8 mouse cellular contexts compared by ENCODE assay signal in genomic region chr13:48965559-48966525, GRCm38 (mm10). TPM values are rescaled to one million over a fixed set of nuclear protein-coding genes. Genes with fewer than 3 reads are reported as not detected.
DNase-seq lines count a peak whose midpoint lies in the region; ATAC-seq and TF ChIP-seq lines count a peak whose summit lies in the region.

No protein-coding gene starts in this region.

- 9% methylated on average over 7 of the region's 7 CpGs for WGBS in embryonic facial prominence, embryonic 13.5 days
- WGBS in heart, adult 2 months, result 4% methylated on average over 7 of the region's 7 CpGs
- WGBS in kidney, adult 2 months, result 2% methylated on average over 7 of the region's 7 CpGs
- WGBS in limb, embryonic 13.5 days, result 10% methylated on average over 7 of the region's 7 CpGs
- WGBS in midbrain, embryonic 15.5 days, result 18% methylated on average over 7 of the region's 7 CpGs

- H3K36me3 ChIP-seq in embryonic facial prominence, embryonic 13.5 days, result peaks cover 11% of the 10 kb centered on the region; the same call in 1 of the 2 replicates
- peaks cover 8% of the 10 kb centered on the region for H3K36me3 ChIP-seq in heart, adult 2 months (ENCODE audit: control insufficient read depth, insufficient read depth, low read length)
- no peaks in the 10 kb centered on the region for H3K36me3 ChIP-seq in kidney, adult 2 months (ENCODE audit: control insufficient read depth, insufficient read depth, low read length)
- H3K36me3 ChIP-seq in limb, embryonic 13.5 days, result no peaks in the 10 kb centered on the region
- H3K36me3 ChIP-seq in midbrain, embryonic 15.5 days (replicated peaks), result no peaks in the 10 kb centered on the region

- ATAC-seq in embryonic facial prominence, embryonic 13.5 days (ENCODE audit: insufficient number of reproducible peaks, insufficient read depth, low FRiP score, low TSS enrichment, low read depth), result 0 out of 2 replicates have a peak, but pooled peaks have one; percentile 38
- ATAC-seq in limb, embryonic 13.5 days (ENCODE audit: low FRiP score, low read depth), result peak; percentile 64; the same call in 1 of the 2 replicates
- ATAC-seq in midbrain, embryonic 15.5 days (replicated peaks), result no peak

- H3K27ac ChIP-seq in embryonic facial prominence, embryonic 13.5 days, result peak overlapping the region; percentile 98
- peak overlapping the region; percentile 84 for H3K27ac ChIP-seq in heart, adult 2 months
- H3K27ac ChIP-seq in kidney, adult 2 months (ENCODE audit: insufficient read depth, low read depth, low read length), result peak overlapping the region; percentile 53
- H3K27ac ChIP-seq in limb, embryonic 13.5 days, result peak overlapping the region; percentile 97
- H3K27ac ChIP-seq in midbrain, embryonic 15.5 days, result peak overlapping the region; percentile 94; the same call in 1 of the 2 replicates

- no peak for TF ChIP-seq EP300 in heart, adult 2 months (IDR thresholded peaks at IDR 0.05; ENCODE audit: insufficient read depth, low read depth, low read length)

- peak overlapping the region; percentile 95 for H3K4me3 ChIP-seq in embryonic facial prominence, embryonic 13.5 days
- peak overlapping the region; percentile 85 for H3K4me3 ChIP-seq in heart, adult 2 months
- peak overlapping the region; percentile 1; the same call in 1 of the 2 replicates for H3K4me3 ChIP-seq in kidney, adult 2 months (ENCODE audit: insufficient read depth, low read depth, low read length)
- peak overlapping the region; percentile 95 for H3K4me3 ChIP-seq in limb, embryonic 13.5 days
- H3K4me3 ChIP-seq in midbrain, embryonic 15.5 days, result peak overlapping the region; percentile 80

- H3K4me1 ChIP-seq in embryonic facial prominence, embryonic 13.5 days, result peaks cover 50% of the 10 kb centered on the region
- H3K4me1 ChIP-seq in heart, adult 2 months (ENCODE audit: control insufficient read depth, insufficient read depth, low read length), result peaks cover 14% of the 10 kb centered on the region
- H3K4me1 ChIP-seq in kidney, adult 2 months (ENCODE audit: control insufficient read depth, insufficient read depth, low read length), result peaks cover 27% of the 10 kb centered on the region
- H3K4me1 ChIP-seq in limb, embryonic 13.5 days, result peaks cover 51% of the 10 kb centered on the region
- H3K4me1 ChIP-seq in midbrain, embryonic 15.5 days, result peaks cover 42% of the 10 kb centered on the region

- TF ChIP-seq POLR2A in heart, adult 2 months (IDR thresholded peaks at IDR 0.05; ENCODE audit: insufficient read depth, low read depth, low read length), result peak; percentile 23; the same call in 1 of the 2 replicates
- no peak for TF ChIP-seq POLR2A in kidney, adult 2 months (IDR thresholded peaks at IDR 0.05; ENCODE audit: low read depth, low read length)

- peak overlapping the region; percentile 98 for H3K9ac ChIP-seq in embryonic facial prominence, embryonic 13.5 days
- peak overlapping the region; percentile 44; the same call in 1 of the 2 replicates for H3K9ac ChIP-seq in heart, adult 2 months (ENCODE audit: low read depth, low read length)
- H3K9ac ChIP-seq in limb, embryonic 13.5 days, result peak overlapping the region; percentile 97
- peak overlapping the region; percentile 91 for H3K9ac ChIP-seq in midbrain, embryonic 15.5 days

- peak; percentile 97 for DNase-seq in 3T3-L1 (ENCODE audit: low read depth, low spot score)
- peak; percentile 55 for DNase-seq in adrenal gland, adult 8-10 months
- peak; percentile 69 to 84 for DNase-seq in heart, adult 2 months
- peak; percentile 77 for DNase-seq in kidney, adult 2 months
- peak; percentile 67 to 72 for DNase-seq in spleen, postnatal 4 days (ENCODE audit: low spot score in 2 of 2)

- H3K27me3 ChIP-seq in embryonic facial prominence, embryonic 13.5 days, result no peaks in the 10 kb centered on the region
- H3K27me3 ChIP-seq in heart, adult 2 months (ENCODE audit: control insufficient read depth, insufficient read depth, low read length), result no peaks in the 10 kb centered on the region
- no peaks in the 10 kb centered on the region for H3K27me3 ChIP-seq in kidney, adult 2 months (replicated peaks; ENCODE audit: control insufficient read depth, insufficient read depth, low read length)
- no peaks in the 10 kb centered on the region for H3K27me3 ChIP-seq in limb, embryonic 13.5 days
- H3K27me3 ChIP-seq in midbrain, embryonic 15.5 days (replicated peaks), result no peaks in the 10 kb centered on the region

- intact Hi-C loops in heart, adult 2 months (cut with DNase I), result no loop called here

- TF ChIP-seq CTCF in heart, adult 2 months (IDR thresholded peaks at IDR 0.05), result peak; percentile 45
- 0 out of 2 replicates have a peak, but pooled peaks have one; percentile 10 for TF ChIP-seq CTCF in kidney, adult 2 months (conservative IDR thresholded peaks at IDR 0.05; ENCODE audit: insufficient read depth, insufficient read length, low read depth, low read length)

- H3K4me2 ChIP-seq in embryonic facial prominence, embryonic 13.5 days, result peak overlapping the region; percentile 98
- H3K4me2 ChIP-seq in limb, embryonic 13.5 days (replicated peaks), result peak overlapping the region; percentile 95
- H3K4me2 ChIP-seq in midbrain, embryonic 15.5 days, result peak overlapping the region; percentile 83

- no peaks in the 10 kb centered on the region for H3K9me3 ChIP-seq in embryonic facial prominence, embryonic 13.5 days
- no peaks in the 10 kb centered on the region for H3K9me3 ChIP-seq in limb, embryonic 13.5 days
- no peaks in the 10 kb centered on the region for H3K9me3 ChIP-seq in midbrain, embryonic 15.5 days

- H3K79me2 ChIP-seq in heart, adult 2 months (replicated peaks; ENCODE audit: control insufficient read depth, insufficient read depth, low read length), result peaks cover 7% of the 10 kb centered on the region

RNA-seq across cellular contexts. Expression of gene Fam120a, which starts 2.0 kb away (rescaled TPM):
- 100 to 1,000 TPM; 170 to 195 (median 182) TPM for total RNA-seq in adrenal gland, adult 8-10 months (2022)
- polyA plus RNA-seq in embryonic facial prominence, embryonic 13.5 days (2015; fragmentation: Nextera tagmentation; extraction: Ambion mirVana), result 24.8 and 25.1 TPM in 2 replicates
- total RNA-seq in heart, adult 2 months (2021), result 100 to 1,000 TPM; 102 to 106 TPM
- 47.5 and 72.2 TPM in 2 replicates for polyA plus RNA-seq in heart, adult 2 months (2012; rRNA removed)
- 67.8 and 70.6 TPM in 2 replicates for polyA plus RNA-seq in kidney, adult 2 months (2012; rRNA removed)
- 21.4 and 22.0 TPM in 2 replicates for polyA plus RNA-seq in limb, embryonic 13.5 days (2015; fragmentation: Nextera tagmentation; extraction: Ambion mirVana)
- 10.7 and 11.0 TPM in 2 replicates for polyA plus RNA-seq in midbrain, embryonic 15.5 days (2015; fragmentation: Nextera tagmentation; extraction: Ambion mirVana)

Comparison
In these comparisons a context has a peak if more than half of its experiments do, and no peak if none do; other contexts are left out.
1. H3K4me3 ChIP-seq: peak in every context shown above with its lines; median percentile 95 in embryonic facial prominence, embryonic 13.5 days; 95 in limb, embryonic 13.5 days; 85 in heart, adult 2 months; 80 in midbrain, embryonic 15.5 days; 1 in kidney, adult 2 months.
2. H3K9ac ChIP-seq: peak in every context shown above with its lines; median percentile 98 in embryonic facial prominence, embryonic 13.5 days; 97 in limb, embryonic 13.5 days; 91 in midbrain, embryonic 15.5 days; 44 in heart, adult 2 months.